Mouse (Mus musculus) liver, adult 2 months (tissue): ENCODE measurements around the gene Gse1. TPM values are rescaled to one million over a fixed set of nuclear protein-coding genes. Genes with fewer than 3 reads are reported as not detected.
A peak's percentile ranks its signal among the peaks of the same experiment; 100 is the strongest.

ENCODE experiments used
- DNase-seq: peaks from one replicate; pipeline ENCODE4 v3.0.0-alpha.2; 2011; ENCODE audit warnings: low read depth, low spot score; ENCODE audit errors: extremely low read depth
- H3K27ac ChIP-seq: fragments of 200-500 bp; replicated peaks from 2 replicates; pipeline ENCODE4 v1.5.1; 2012; ENCODE audit warnings: low read depth, mild to moderate bottlenecking, control low read depth, inconsistent platforms, low read length; ENCODE audit not compliant: insufficient read depth
- H3K27me3 ChIP-seq: fragments of 200-500 bp; 2 replicates; pipeline ENCODE4 v1.6.1; 2012; ENCODE audit warnings: mild to moderate bottlenecking, moderate library complexity, low read length, inconsistent platforms; ENCODE audit not compliant: control insufficient read depth, insufficient read depth
- H3K36me3 ChIP-seq: fragments of 200-500 bp; 2 replicates; pipeline ENCODE4 v1.6.1; 2012; ENCODE audit warnings: low read length, inconsistent platforms; ENCODE audit not compliant: control insufficient read depth, insufficient read depth
- H3K4me1 ChIP-seq: fragments of 200-500 bp; 2 replicates; pipeline ENCODE4 v1.6.1; 2011; ENCODE audit warnings: low read length; ENCODE audit not compliant: control insufficient read depth, insufficient read depth
- H3K4me3 ChIP-seq: fragments of 200-500 bp; 2 replicates; pipeline ENCODE4 v1.5.1; 2011; ENCODE audit warnings: low read depth, mild to moderate bottlenecking, control low read depth, low read length, moderate library complexity; ENCODE audit not compliant: insufficient read depth
- H3K79me2 ChIP-seq: fragments of 200-500 bp; 2 replicates; pipeline ENCODE4 v1.6.1; 2012; ENCODE audit warnings: inconsistent platforms, mild to moderate bottlenecking, low read length, moderate library complexity; ENCODE audit not compliant: control insufficient read depth, insufficient read depth
- H3K9ac ChIP-seq: fragments of 200-500 bp; 2 replicates; pipeline ENCODE4 v1.6.1; 2012; ENCODE audit warnings: low read depth, mild to moderate bottlenecking, control low read depth, inconsistent platforms, low read length
- CTCF ChIP-seq: fragments of 200-500 bp; IDR thresholded peaks from 2 replicates; pipeline ENCODE4 v1.5.1; 2011; ENCODE audit warnings: low read depth, low read length, control low read depth
- POLR2A ChIP-seq: fragments of 200-500 bp; IDR thresholded peaks from 2 replicates; pipeline ENCODE4 v1.6.1; 2011; ENCODE audit warnings: low read length, control low read depth; ENCODE audit not compliant: insufficient read depth; ENCODE audit errors: extremely low read depth
- WGBS: fragments of 180-500 bp; shearing (Covaris S2); methylation state at CpG from one replicate; pipeline ENCODE4 v1.1.7; 2018; 5-methylcytosine and 5-hydroxymethylcytosine counted together
- polyA plus RNA-seq: library from polyadenylated mRNA; depleted of rRNA; stranded (reverse); fragments of >200 nt; gene quantifications from 2 replicates; pipeline ENCODE4 v1.2.3, GENCODE M21; 2012
- total RNA-seq: library from RNA; depleted of rRNA; stranded (reverse); fragments of >200 nt; gene quantifications from 2 replicates; pipeline ENCODE4 v1.2.3, GENCODE M21; 2014

Gse1 gene
- total and polyA plus RNA-seq, 2 experiments: 2.6 to 10.0 TPM

DNA sequence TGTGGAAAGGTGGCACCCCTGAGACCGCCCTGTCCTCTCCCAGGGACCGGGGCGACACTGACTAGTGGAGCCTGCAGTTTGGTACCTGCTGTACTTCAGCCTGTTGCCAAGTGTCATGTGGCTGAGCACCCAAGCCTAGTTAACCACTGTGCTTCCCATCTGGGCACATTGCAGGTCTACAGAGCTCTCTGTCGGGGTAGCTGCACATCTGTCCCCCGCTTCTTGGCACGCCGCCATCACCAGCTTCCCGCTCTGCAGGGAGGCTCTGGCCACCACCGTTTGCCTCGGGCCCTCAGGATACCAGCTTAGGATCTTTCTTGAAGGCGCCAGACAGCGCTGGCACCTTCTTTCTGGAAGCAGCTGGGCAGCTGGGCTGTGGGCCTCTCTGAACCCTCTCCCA lies 6.2 kb downstream of the Gse1 start:
- Histone ChIP-seq H3K4me1 (0 out of 2 replicates have a peak, but pooled peaks cover 4% of the 10 kb centered on the region), H3K36me3 (no peaks in the 10 kb centered on the region), H3K79me2 (peaks cover 4% of the 10 kb centered on the region; the same call in 1 of the 2 replicates), H3K9ac (no peak overlapping the region), H3K27ac (no peak overlapping the region), H3K4me3 (no peak overlapping the region), H3K27me3 (peaks cover under 1% of the 10 kb centered on the region; the same call in 1 of the 2 replicates)
- TF ChIP-seq POLR2A (no peak), CTCF (no peak)
- 81% methylated on average over 12 of the region's 12 CpGs for WGBS
- DNase-seq: no peak

DNA sequence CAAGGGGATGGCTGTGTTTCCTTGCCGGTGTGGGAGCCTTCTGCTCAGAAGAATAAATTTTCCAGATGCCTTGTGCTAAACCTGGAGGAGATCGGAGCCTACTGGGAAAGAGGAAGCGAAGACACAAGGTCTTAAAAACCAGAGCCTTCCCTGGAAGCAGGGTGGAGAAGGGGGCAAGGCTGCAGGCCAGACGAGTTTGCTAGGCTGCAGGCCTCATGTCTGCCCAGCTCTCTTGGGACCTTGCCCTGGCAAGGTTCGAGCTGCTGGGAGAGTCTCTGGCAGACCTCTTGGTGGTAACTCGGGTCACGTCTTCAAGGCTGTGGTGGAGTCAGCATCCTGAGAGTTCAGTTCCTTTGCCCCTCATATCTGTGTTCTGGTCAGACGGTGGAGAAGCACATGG lies 6.6 kb downstream of the Gse1 start:
- H3K27ac ChIP-seq: no peak overlapping the region
- H3K4me3 ChIP-seq: no peak overlapping the region
- no peak overlapping the region for H3K9ac ChIP-seq
- 79% methylated on average over 8 of the region's 8 CpGs for WGBS
- no peaks in the 10 kb centered on the region for H3K27me3 ChIP-seq
- no peaks in the 10 kb centered on the region for H3K36me3 ChIP-seq
- TF ChIP-seq POLR2A (no peak), CTCF (no peak)
- H3K4me1 ChIP-seq: 0 out of 2 replicates have a peak, but pooled peaks cover 4% of the 10 kb centered on the region
- H3K79me2 ChIP-seq: peaks cover 4% of the 10 kb centered on the region; the same call in 1 of the 2 replicates
- DNase-seq: no peak

DNA sequence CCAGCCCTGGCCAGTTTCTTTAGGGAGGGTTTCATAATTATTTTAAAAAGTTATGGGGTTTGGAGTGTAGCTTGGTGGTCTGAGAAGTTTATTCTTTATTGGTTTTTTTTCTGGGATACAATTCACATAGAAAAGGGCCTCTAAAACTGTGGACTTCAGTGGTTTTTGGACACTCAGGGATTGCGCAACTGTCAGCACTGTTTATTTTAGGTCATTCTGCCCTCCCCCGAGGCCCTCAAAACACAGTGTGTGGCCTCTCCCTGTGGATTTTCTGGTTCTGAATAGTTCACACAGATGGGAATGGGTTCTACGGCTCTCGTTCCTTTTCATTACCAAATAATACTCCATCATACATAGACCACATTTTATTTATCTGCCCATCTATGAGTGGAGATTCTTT lies 15.0 kb downstream of the Gse1 start:
- Histone ChIP-seq H3K27me3 (no peaks in the 10 kb centered on the region), H3K79me2 (no peaks in the 10 kb centered on the region), H3K27ac (peak overlapping the region; percentile 60; the same call in 1 of the 2 replicates), H3K9ac (no peak overlapping the region), H3K4me3 (no peak overlapping the region), H3K4me1 (peaks cover 11% of the 10 kb centered on the region), H3K36me3 (no peaks in the 10 kb centered on the region)
- TF ChIP-seq CTCF: no peak
- TF ChIP-seq POLR2A: no peak
- WGBS: 18% methylated on average over 4 of the region's 4 CpGs
- DNase-seq: peak; percentile 92

DNA sequence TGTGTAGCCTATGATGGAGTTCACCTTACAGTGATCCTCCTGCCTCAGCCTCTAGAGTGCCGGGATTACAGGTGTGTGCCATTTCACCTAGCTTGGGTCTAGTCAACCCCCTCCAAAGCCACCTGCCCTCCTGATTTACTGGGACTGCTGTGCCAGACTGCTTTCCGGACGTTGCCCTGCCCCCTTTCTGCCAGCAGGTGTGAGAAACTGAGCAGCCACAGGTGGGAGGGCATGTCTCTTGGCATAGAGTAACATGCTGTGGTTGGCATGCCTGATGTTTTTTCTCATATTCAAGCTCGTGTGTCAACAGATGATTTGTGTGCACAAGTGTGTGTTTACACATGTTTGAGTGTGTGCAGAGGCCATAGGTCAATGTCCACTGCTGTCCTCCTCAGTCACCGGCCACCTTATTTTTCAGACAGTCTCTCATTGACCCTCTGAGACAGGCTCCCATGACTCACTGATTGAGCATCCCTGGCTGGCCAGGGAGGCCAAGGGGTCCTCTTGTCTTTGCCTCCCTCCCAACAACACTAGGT lies 15.7 kb downstream of the Gse1 start:
- Histone ChIP-seq H3K4me3 (no peak overlapping the region), H3K4me1 (peaks cover 11% of the 10 kb centered on the region), H3K9ac (no peak overlapping the region), H3K79me2 (no peaks in the 10 kb centered on the region), H3K27ac (peak overlapping the region; percentile 60), H3K36me3 (no peaks in the 10 kb centered on the region), H3K27me3 (no peaks in the 10 kb centered on the region)
- 38% methylated on average over 5 of the region's 5 CpGs for whole genome bisulfite sequencing
- peak; percentile 26; the same call in 1 of the 2 replicates for TF ChIP-seq CTCF
- TF ChIP-seq POLR2A: no peak
- DNase-seq: peak; percentile 86

DNA sequence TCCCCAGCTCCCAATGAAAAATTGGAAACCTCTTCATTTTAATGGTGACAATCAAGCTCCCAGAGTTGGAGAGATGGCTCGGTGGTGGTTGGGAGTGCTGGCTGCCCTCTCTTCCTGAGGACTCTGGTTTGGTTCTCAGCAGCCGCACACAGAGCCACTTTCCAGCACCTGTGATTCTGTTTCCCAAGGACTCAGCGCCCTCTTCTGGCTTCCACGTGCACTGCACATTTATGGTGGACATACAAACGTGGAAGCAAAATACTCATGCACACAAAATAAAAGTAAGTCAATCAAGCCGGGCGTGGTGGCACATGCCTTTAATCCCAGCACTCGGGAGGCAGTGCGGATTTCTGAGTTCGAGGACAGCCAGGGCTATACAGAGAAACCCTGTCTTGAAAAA lies 16.3 kb downstream of the Gse1 start:
- 95% methylated on average over 10 of the region's 10 CpGs for WGBS

DNA sequence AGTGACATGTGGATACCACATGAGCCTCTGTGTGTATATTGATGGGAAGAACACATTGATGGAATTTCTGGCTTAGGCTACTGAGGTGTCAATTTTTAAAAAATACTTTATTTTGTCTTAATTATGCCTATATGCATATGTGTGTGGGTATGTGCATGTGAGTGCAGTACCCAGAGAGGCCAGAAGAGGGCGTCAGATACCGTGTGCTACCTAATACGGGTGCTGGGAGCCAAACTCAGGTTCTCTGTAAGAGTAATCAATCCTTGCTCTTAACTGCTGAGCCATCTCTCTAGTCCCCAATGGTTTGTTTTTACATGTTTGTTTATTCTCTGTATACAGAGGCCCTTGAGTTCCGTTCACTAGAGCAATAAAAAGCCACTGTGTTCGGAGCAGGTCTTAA lies 19.4 kb downstream of the Gse1 start:
- Histone ChIP-seq H3K36me3 (no peaks in the 10 kb centered on the region), H3K79me2 (no peaks in the 10 kb centered on the region), H3K27ac (no peak overlapping the region), H3K27me3 (no peaks in the 10 kb centered on the region), H3K4me1 (peaks cover 10% of the 10 kb centered on the region), H3K9ac (no peak overlapping the region), H3K4me3 (no peak overlapping the region)
- TF ChIP-seq CTCF: peak; percentile 45
- no peak for TF ChIP-seq POLR2A
- 86% methylated on average over 5 of the region's 5 CpGs for WGBS
- peak; percentile 13 for DNase-seq

More for the DNA sequence above, 16.3 kb downstream of the Gse1 start:
- Histone ChIP-seq H3K79me2 (no peaks in the 10 kb centered on the region), H3K27me3 (no peaks in the 10 kb centered on the region), H3K27ac (no peak overlapping the region; the same call in 1 of the 2 replicates), H3K4me1 (peaks cover 11% of the 10 kb centered on the region), H3K9ac (no peak overlapping the region), H3K4me3 (no peak overlapping the region), H3K36me3 (no peaks in the 10 kb centered on the region)
- peak; percentile 48 for TF ChIP-seq CTCF
- no peak for TF ChIP-seq POLR2A
- no peak for DNase-seq
